Mouse (Mus musculus): Measurements from ENCODE around the gene 9130213A22Rik.

DNA sequence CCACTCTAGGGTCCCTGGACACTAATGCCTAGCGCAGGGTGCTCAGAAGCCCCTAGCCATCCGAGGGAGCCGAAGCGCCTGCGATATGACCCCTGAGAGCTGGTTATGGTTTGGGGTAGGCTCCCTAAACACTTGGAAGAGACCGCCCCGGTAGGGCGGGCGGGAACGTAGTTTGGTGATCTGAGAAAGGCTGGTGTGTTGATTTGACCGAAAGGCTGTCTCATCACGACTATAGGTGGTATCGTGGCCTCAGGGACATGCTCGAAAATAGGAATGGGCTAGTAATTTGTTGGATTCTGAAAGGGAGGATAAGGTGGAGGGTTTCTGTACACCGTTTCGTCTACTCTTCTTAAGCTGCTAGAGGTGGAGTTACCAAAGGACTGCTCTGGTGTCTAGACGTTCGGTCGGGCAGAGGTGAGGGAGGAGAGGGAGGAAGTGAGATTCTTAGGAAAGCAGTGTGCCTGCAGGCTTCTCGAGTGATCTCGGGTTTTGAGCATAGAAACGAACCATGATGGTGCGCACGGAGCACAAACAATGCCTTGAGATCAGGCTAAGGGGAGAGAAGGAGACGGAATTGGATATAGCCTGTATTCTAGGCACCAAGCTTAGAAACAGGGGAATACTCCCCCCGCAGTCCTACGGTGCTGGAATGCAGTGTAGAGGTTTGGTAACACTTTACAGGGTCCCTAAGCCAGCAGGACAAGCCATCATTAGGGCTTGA, 26.7 kb downstream of the 9130213A22Rik start:
- TF ChIP-seq GATA1 (IDR thresholded peaks at IDR 0.05; ENCODE audit: borderline replicate concordance, low read length) (no peak), FLI1 (IDR thresholded peaks at IDR 0.05; ENCODE audit: low read length) (no peak)

Measured in megakaryocyte, embryonic 14.5 days (primary cell).